Mouse (Mus musculus) limb, embryonic 14.5 days (tissue): ENCODE data around the gene Sh3pxd2a. TPM values are rescaled to one million over a fixed set of nuclear protein-coding genes. Genes with fewer than 3 reads are reported as not detected.

Experiments used
- ATAC-seq: fragments of 200-750 bp; cut with Nextera tagmentation; 2 replicates; pipeline ENCODE4 v1.8.0; 2017; ENCODE audit warnings: low read depth, moderate number of reproducible peaks, moderate TSS enrichment; ENCODE audit not compliant: low FRiP score
- DNase-seq: peaks from one replicate; pipeline ENCODE4 v3.0.0-alpha.2; 2015; ENCODE audit warnings: low spot score
- H3K27ac ChIP-seq: fragments of 300-500 bp; sonication (generic); replicated peaks from 2 replicates; pipeline ENCODE4 v1.5.1; 2014; ENCODE audit warnings: low read depth, mild to moderate bottlenecking, low read length, moderate library complexity, mixed read lengths
- H3K27me3 ChIP-seq: fragments of 300-500 bp; sonication (generic); 2 replicates; pipeline ENCODE4 v1.6.1; 2014; ENCODE audit warnings: low read length, mixed read lengths; ENCODE audit not compliant: control insufficient read depth, insufficient read depth
- H3K36me3 ChIP-seq: fragments of 300-500 bp; sonication (generic); 2 replicates; pipeline ENCODE4 v1.6.1; 2014; ENCODE audit warnings: mild to moderate bottlenecking, low read length, moderate library complexity, mixed read lengths; ENCODE audit not compliant: control insufficient read depth, insufficient read depth
- H3K4me1 ChIP-seq: fragments of 300-500 bp; sonication (generic); 2 replicates; pipeline ENCODE4 v1.6.1; 2014; ENCODE audit warnings: antibody characterized with exemption, low read length, mixed read lengths; ENCODE audit not compliant: control insufficient read depth, insufficient read depth
- H3K4me2 ChIP-seq: fragments of 300-500 bp; sonication (generic); replicated peaks from 2 replicates; pipeline ENCODE4 v1.6.1; 2014; ENCODE audit warnings: low read depth, mild to moderate bottlenecking, low read length, moderate library complexity; ENCODE audit not compliant: severe bottlenecking
- H3K4me3 ChIP-seq: fragments of 300-500 bp; sonication (generic); replicated peaks from 2 replicates; pipeline ENCODE4 v1.5.1; 2014; ENCODE audit warnings: low read length
- H3K9ac ChIP-seq: fragments of 300-500 bp; sonication (generic); 2 replicates; pipeline ENCODE4 v1.6.1; 2014; ENCODE audit warnings: mild to moderate bottlenecking, low read depth, low read length, moderate library complexity; ENCODE audit not compliant: severe bottlenecking
- H3K9me3 ChIP-seq: fragments of 300-500 bp; sonication (generic); 2 replicates; pipeline ENCODE4 v1.6.1; 2016; ENCODE audit warnings: low read length; ENCODE audit not compliant: control insufficient read depth
- POLR2A ChIP-seq: fragments of 200-500 bp; IDR thresholded peaks from 2 replicates; pipeline ENCODE4 v1.8.0; 2012; ENCODE audit warnings: inconsistent platforms, mild to moderate bottlenecking, moderate library complexity, borderline replicate concordance; ENCODE audit not compliant: insufficient read depth, insufficient read length; ENCODE audit errors: extremely low read depth
- WGBS: fragments of 180-500 bp; shearing (Covaris S2); extraction: QIAGEN DNeasy Blood & Tissue Kit; methylation state at CpG from one replicate; pipeline ENCODE4 v1.1.7; 2014; 5-methylcytosine and 5-hydroxymethylcytosine counted together
- polyA plus RNA-seq, 2 experiments: library from polyadenylated mRNA; depleted of rRNA in 1 of 2; stranded (reverse) in 1 of 2; unstranded in 1 of 2; fragments of >200 nt; fragmentation: Nextera tagmentation in 1 of 2; extraction: Ambion mirVana in 1 of 2; gene quantifications; 2 replicates each; pipeline versions ENCODE4 v1.2.1 to v1.2.3; 2012 to 2014

Gene Sh3pxd2a
- polyA plus RNA-seq, 2 experiments, result 17.1 to 61.7 TPM

DNA sequence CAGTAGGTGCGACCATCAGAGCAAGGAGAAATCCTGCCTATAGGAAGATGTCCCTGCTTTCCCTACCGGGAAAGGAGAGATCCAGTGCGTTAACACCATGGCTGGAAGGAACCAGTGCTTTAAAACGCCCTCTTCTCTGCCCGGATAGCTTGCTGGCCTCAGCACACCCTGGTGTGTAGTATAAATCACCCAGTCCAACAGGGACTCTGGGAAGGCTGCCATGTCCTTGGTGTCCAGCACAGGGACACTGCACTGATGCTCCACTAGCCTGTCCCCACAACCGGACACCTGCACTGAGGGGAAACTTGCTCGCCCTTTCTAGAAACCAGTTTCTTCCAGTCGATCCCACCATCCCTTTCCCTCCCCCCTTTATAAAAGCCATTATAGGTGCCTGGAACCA lies 28.0 kb downstream of the Sh3pxd2a start:
- Histone ChIP-seq H3K27me3 (no peaks in the 10 kb centered on the region), H3K9me3 (no peaks in the 10 kb centered on the region), H3K4me3 (no peak overlapping the region), H3K27ac (no peak overlapping the region), H3K4me2 (no peak overlapping the region), H3K9ac (no peak overlapping the region), H3K36me3 (no peaks in the 10 kb centered on the region), H3K4me1 (peaks cover 39% of the 10 kb centered on the region)
- DNase-seq (no peak), ATAC-seq (no peak)
- WGBS, result 85% methylated on average over 8 of the region's 8 CpGs
- no peak for TF ChIP-seq POLR2A

DNA sequence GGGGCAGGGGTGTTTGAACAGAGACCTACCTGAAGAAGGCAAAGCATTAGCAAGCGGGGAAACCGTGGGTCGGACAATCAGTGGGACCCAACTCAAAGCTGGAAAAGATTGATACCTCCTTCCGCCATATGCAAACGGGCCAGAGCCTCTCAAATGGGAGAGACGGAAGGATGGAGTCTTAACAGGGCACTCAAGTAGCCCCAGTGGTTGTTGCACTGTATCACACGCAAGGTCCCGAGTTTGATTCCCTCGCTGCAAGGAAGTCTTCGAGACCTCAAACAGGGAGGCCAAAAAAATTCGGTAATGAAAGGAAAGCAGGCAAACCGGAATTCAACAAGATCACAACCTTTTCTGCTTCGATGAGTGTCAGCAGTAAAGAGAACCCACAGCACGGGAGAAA lies 29.5 kb downstream of the Sh3pxd2a start:
- no peak overlapping the region for H3K27ac ChIP-seq
- no peak overlapping the region for H3K9ac ChIP-seq
- no peak for TF ChIP-seq POLR2A
- ATAC-seq (no peak), DNase-seq (no peak)
- H3K36me3 ChIP-seq, result no peaks in the 10 kb centered on the region
- H3K27me3 ChIP-seq, result no peaks in the 10 kb centered on the region
- no peak overlapping the region for H3K4me2 ChIP-seq
- WGBS, result 95% methylated on average over 14 of the region's 14 CpGs
- no peak overlapping the region for H3K4me3 ChIP-seq
- H3K9me3 ChIP-seq, result no peaks in the 10 kb centered on the region
- peaks cover 37% of the 10 kb centered on the region for H3K4me1 ChIP-seq

DNA sequence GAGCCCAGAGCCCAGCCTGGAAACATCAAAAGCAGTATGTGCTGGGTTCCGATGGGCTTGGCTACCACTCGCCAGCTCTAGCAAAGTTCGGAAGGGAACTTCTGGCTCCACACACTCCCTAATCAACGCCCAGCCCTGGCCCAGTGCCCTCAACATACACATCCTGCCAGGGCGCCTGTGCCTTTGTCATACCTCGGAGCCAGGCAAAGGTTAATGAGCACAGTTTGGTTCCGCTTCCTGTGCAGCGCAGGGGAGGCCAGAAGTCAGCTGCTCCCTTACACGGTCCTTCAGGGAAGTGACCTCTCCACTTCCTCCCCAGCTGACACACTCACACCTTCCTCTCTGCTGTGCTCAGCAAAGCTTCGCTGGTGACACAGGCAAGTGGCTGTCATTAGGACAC lies 31.9 kb downstream of the Sh3pxd2a start:
- H3K4me2 ChIP-seq, result no peak overlapping the region
- no peaks in the 10 kb centered on the region for H3K36me3 ChIP-seq
- no peak overlapping the region for H3K9ac ChIP-seq
- no peak for TF ChIP-seq POLR2A
- H3K27me3 ChIP-seq, result no peaks in the 10 kb centered on the region
- DNase-seq, result peak; percentile 53
- no peak for ATAC-seq
- peaks cover 37% of the 10 kb centered on the region for H3K4me1 ChIP-seq
- no peak overlapping the region for H3K27ac ChIP-seq
- WGBS, result 39% methylated on average over 10 of the region's 10 CpGs
- no peak overlapping the region for H3K4me3 ChIP-seq
- no peaks in the 10 kb centered on the region for H3K9me3 ChIP-seq

DNA sequence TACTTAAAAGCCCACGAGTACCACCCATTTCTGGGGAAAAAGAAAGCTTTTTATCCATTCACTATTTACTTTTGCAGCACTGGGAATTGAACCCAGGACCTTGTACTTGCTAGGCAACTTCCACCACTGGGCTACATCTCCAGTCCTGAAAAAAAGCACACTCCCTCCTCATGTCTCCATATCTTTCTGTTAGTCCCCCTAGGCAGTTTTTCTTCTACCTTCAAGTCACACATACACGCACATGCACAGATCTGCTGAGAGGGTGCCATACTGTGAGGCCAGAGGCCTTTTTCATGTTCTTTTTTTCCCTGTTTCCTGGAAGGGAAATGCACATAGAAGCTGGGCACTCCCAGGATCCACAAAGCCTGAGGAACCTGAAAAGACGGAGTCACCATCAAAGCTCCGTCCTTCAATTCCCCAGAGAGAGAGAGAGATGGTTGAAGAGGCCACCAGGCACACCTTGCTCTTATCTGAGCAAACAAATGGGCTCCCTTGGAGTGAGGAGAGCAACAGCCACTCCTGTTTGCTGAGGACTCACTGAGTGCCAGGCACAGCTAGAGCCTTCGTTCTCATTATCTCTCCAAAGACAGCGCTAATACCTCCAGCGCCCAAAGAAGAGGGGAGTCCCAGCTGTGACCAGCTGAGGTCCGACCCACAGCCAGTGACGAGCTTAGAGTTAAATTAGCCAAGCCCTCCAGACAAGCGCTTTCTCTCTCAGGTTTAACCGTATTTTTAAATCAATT lies 32.8 kb downstream of the Sh3pxd2a start:
- DNase-seq (no peak), ATAC-seq (no peak)
- 73% methylated on average over 11 of the region's 11 CpGs for WGBS
- Histone ChIP-seq H3K4me2 (no peak overlapping the region), H3K9ac (no peak overlapping the region), H3K4me3 (no peak overlapping the region), H3K27me3 (no peaks in the 10 kb centered on the region), H3K27ac (no peak overlapping the region), H3K36me3 (no peaks in the 10 kb centered on the region), H3K9me3 (no peaks in the 10 kb centered on the region), H3K4me1 (peaks cover 38% of the 10 kb centered on the region)
- TF ChIP-seq POLR2A, result no peak

DNA sequence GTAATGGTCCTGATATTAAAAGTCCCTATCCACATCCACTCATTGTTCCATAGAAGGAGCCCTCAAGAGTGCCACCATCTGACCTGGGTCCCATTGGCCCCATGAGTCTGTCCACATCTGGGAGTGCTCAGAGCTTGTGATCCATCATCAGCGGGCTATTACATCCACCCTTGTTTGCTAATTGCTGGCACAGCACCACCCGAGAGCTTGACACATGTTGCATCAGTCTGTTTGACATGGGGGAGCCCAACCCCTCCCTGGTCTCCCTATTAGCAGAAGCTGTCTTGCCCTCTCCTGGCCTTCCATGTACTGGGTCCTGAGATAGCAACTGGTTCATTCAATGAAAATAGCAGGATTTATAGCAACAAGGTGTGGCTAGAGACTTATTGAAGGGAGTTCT lies 34.0 kb downstream of the Sh3pxd2a start:
- Histone ChIP-seq H3K4me3 (no peak overlapping the region), H3K9ac (no peak overlapping the region), H3K27ac (no peak overlapping the region), H3K9me3 (no peaks in the 10 kb centered on the region), H3K4me1 (peaks cover 38% of the 10 kb centered on the region), H3K4me2 (no peak overlapping the region), H3K36me3 (no peaks in the 10 kb centered on the region), H3K27me3 (no peaks in the 10 kb centered on the region)
- no peak for TF ChIP-seq POLR2A
- DNase-seq (no peak), ATAC-seq (no peak)
- WGBS, result 91% methylated on average over 2 of the region's 2 CpGs
